Mouse (Mus musculus): ENCODE results near the gene Scfd1. TPM values are rescaled to one million over a fixed set of nuclear protein-coding genes. Genes with fewer than 3 reads are reported as not detected.

Scfd1 gene
- total RNA-seq (2015; ENCODE audit: low replicate concordance), result 43.5 and 74.9 TPM in 2 replicates
- total RNA-seq (2017; ENCODE audit: low replicate concordance), result 81.4 and 89.0 TPM in 2 replicates

DNA sequence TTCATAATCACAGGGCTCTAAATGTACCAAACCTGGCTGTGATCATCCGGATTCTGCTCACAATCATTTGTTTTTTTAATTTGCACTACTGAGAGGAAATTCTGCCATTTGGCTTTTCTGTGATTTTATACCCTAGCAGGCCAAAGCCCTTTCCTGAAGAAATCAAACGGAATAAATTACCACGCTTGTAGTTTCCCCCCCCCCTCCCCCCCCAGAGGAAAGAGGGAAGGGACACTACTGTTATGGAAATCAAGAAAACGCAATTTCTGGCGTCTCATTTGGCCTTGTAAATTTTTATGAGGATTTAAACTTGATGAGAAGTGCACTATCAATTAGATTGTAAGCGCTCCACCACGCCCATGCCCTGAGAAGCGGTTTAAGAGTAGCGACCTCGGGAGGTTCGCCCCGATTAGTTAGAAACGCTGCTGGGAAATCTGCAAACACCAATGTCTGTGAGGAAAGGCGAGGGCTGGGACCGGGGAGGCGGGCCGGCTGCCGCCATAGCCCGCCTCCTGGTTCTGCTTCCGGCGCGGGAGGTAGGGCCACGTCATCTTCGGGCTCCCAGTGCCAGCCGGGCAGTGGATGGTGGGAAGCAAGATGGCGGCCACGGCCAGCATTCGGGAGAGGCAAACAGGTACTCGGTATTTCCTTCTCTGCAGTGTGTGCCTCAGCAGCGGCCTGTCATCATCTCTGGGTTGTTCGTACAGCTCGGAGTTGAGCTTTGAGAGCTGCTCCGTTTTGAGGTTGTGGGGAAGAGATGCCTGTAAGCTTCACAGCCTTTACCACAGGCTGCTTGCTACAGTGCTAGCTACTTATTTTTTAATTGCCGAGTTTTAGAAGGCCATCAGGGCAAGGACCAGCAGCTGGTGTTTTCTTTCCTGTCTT is at the start of gene Scfd1:
TSS of gene Scfd1 (plus strand) at position 508 of the 885 bp plus-strand sequence.
- ATAC-seq (replicated peaks; ENCODE audit: low FRiP score, poor library complexity, severe bottlenecking), result peak; percentile 100

DNA sequence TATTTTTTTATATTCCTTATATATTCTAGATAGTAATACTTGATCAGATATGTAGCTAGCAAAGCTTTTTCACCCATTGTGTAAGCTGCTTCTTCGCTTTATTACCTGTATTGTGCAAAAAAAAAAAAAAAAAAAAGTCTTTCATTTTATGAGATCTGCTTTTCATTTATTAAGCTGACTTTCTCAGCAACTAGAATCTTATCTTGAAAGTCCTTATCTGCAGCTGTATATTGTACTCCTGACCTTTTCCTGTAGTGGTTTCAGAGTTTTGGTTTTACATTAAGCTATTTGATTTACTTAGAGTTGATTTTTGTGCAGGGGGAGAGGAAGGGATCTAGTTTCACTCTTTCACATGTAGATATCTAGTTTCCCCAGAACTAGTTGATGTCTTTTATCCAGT is 40.3 kb upstream of the Scfd1 start:
- no peak for ATAC-seq (replicated peaks; ENCODE audit: low FRiP score, poor library complexity, severe bottlenecking)

DNA sequence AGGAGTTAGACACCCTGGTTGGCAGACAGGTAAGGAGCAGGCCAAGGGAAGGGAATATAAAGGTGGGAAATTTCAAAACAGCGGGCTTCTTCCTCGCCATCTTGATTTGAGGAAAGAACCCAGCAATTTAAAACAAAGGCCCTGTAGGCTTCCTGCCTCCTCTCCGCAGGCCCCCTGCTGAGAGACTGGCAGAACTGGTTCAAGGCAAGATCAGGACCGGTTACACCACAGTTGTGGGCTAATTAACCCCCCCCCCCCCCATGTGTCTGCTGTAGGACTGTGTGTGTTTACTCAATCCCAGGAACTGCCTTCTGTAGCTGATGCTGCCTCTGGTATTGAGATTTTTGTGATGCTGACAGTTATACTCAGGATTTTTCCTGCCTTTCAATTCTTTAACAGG is 31.2 kb upstream of the Scfd1 start:
- ATAC-seq (replicated peaks; ENCODE audit: low FRiP score, poor library complexity, severe bottlenecking), result no peak

DNA sequence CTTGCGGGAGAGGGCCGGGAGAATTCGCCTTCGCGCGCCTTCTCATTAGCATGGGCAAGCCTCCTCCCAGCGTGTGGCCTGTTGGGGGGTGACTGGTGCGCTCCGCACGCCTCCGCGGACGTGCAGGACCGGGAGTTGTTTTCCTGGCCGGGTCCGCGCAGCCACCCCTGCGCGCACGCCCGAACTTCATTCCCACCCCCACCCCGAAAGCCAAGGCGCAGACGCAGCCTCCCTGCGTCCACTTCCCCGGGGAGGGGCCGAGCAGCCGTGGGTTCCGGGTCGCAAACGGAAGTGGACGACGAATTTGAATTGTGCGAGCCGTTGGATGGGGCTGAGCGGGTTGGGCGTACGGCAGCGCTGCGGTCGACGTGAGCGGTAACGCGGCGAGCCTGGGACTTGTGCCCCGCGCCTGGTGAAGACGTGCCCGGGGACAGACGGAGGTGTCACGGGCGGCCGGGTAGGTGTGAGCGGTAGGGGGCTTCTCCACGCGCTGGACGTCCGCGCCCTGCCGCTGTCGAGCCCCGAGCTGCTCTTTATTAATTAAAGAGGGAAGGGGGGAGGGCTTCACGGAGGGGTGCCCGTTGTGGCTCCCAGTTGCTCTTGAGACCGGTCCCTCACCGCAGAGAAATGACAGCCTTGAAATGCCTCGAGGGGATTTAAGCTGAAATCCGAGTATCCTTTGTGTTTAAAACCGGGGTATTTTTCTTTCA is 29.2 kb upstream of the Scfd1 start, which contains the start of gene G2e3:
TSS of gene G2e3 (plus strand) at position 74 of the 710 bp plus-strand sequence.
- ATAC-seq (replicated peaks; ENCODE audit: low FRiP score, poor library complexity, severe bottlenecking), result peak; percentile 90

DNA sequence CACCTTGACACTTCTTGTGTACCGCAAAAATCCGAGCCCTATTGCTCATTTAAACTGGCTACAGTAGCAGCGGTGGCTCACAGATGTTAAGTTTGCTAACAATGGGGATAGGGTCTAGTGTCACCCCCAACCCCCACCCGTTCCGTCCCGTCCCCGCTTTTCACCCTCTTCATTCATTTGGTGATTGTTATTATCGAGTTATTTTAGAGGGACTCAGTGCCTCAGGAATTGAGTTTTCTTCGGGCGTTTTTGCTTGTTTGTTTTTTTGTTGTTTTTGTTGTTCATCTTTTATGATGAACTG is 28.7 kb upstream of the Scfd1 start:
- no peak for ATAC-seq (replicated peaks; ENCODE audit: low FRiP score, poor library complexity, severe bottlenecking)

DNA sequence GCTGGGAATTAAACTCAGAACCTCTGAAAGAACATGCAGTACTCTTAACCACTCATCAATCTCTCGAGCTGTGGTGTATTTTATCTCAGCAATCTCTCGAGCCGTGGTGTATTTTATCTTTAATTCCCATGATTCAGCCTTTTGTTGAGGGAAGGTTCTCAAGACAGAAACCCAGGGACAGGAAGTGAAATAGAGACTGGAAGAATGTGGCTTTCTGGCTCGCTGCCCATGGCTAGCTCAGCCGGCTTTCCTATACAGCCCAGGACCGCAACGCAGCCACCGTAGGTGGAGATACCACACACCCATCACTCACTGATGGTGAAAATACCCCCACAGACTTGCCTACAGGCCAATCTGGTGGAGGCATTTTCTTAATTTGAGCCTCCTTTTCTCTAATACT is 22.0 kb upstream of the Scfd1 start:
- no peak for ATAC-seq (replicated peaks; ENCODE audit: low FRiP score, poor library complexity, severe bottlenecking)

DNA sequence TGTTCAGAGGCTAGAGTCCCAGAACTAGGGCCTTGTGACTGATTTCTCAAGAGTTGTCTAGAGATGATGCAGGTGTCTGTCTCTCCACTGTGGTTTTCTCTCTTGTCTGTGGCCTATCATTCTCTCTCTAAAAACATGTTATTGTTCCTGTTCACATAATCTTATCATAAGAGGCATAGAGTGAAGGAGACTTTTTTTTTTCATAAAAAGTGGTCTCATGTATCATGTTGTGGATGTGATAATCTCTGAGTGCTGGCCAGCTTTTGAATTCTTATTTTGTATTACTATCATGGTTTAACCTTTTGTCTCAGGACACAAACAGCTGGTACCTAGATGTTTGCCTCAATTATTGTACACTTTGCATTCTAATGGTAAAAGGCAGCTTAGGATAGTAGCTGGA is 16.0 kb upstream of the Scfd1 start:
- ATAC-seq (replicated peaks; ENCODE audit: low FRiP score, poor library complexity, severe bottlenecking), result no peak

DNA sequence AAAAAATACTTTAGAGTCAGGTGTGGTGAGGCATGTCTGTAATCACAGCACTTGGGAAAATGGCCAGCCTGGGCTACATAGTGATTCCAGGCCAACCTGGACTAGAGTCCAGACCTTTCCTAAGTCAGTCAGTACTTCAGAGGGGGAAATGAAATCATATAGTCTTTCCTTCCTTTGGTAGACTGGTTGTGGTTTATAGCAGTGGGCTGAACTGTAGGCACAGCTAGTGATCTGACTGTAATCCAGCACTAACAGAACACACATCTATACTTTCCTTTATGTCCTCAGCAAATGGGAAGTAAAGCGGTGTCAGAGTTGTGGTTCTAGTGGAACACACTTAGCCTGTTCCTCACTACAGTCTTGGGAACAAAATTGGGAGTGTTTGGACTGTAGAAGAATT is 14.4 kb upstream of the Scfd1 start:
- no peak for ATAC-seq (replicated peaks; ENCODE audit: low FRiP score, poor library complexity, severe bottlenecking)

DNA sequence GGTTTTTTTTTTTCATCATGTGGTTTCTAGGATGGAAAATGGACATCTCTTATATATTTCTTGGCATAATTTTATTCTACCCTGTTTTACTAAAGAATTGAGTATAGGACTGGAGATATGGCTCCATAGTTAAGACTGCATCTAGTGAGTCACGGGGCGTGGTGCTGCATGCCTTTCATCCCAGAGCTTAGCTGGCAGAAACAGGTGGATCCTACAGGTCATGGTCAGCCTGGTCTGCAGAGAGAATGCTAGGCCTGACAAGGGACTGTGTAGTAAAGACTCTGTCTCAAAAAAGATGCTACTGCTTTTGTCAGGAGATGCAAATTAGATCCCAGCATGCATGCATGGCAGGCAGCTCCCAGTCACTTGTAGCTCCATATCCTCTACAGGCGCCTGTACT is 8.8 kb upstream of the Scfd1 start:
- ATAC-seq (replicated peaks; ENCODE audit: low FRiP score, poor library complexity, severe bottlenecking), result no peak

DNA sequence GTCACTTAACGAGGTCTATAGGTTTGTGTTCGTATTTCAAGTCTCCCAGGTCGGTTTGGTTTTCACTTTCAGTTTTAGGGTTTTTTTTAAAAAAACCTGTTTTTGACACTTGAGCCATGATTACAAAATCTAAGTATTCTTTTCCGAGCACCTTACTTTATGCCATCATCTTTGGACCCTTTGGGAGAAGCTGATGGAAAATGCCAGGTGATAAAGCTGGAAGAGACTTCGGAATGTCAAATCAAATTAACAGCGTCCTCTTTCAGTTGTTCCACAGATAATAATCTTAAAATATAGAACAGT is 529 bp downstream of the Scfd1 start:
- ATAC-seq (replicated peaks; ENCODE audit: low FRiP score, poor library complexity, severe bottlenecking), result no peak

DNA sequence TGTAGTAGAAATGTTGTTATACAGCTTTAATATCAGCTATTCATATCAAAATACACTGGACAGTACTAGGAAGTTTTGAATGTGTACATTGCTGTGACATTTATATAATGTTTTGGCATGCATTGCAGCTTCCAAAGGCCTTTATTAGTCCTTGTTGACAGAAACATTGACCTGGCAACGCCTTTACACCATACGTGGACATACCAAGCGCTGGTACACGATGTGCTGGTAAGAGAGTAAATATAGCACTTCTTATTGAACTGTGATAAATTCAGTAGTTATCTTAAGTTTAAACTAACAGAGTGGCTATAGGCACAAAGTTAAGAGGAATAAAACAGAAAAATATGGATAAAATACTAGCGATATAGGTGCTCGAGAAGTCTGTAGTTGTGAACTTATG is 22.6 kb downstream of the Scfd1 start:
- ATAC-seq (replicated peaks; ENCODE audit: low FRiP score, poor library complexity, severe bottlenecking), result no peak

DNA sequence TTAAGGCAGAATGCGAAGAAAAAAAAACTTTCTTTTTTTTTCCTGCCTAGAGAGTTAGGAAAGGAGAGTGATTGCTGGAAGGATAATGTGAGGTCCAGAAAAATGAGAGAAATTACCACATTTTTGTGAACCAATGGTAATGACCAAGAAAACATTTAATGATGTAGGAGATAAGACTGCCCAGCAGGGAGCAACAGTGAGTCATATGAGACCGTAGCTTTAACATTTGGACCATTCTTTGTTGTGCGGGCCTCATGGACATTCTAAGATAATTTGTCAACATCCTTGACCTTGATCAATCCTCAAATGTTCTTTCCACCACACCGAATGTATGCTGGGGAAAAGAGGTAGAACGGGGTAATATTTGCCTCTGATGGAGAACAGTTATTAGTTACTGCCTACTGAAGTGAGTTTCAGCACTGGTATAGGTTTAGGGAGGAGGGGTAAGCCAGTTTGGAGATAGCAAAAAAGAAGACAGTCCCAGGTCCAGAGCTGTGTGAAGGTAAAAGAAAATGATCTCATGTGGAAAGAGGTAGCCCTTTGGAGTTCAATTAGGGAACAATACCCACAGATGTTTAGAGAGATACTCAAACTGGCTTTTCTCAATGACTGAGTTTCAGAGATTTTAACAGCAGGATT is 24.9 kb downstream of the Scfd1 start:
- no peak for ATAC-seq (replicated peaks; ENCODE audit: low FRiP score, poor library complexity, severe bottlenecking)

DNA sequence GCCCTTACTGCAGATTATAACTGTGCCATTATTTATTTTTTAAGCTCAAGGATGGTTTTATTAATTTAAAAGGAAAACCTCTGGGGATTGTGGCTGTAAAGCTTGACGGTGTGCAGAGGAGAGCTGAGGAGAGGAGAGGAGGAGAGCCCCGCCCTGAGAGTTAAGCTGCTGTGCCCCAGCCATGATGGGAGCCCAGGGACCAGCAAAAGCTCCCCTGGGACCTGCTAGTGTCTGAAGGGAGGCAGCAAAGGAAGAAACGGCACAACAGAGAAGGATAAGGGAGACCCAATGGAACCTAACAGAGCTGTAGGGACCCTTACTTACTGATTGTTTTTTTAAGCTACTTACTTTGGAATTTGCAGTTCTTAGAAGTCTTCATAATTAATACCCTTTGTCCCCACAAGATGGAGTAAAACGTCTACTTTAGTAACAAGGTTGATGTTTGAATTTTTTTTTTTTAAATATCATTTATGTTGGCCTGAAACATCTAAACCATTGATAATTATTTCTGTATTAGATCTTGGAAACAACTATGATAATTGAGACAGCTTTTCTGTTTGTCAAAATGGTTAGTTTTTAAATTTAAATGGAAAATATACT is 26.8 kb downstream of the Scfd1 start:
- no peak for ATAC-seq (replicated peaks; ENCODE audit: low FRiP score, poor library complexity, severe bottlenecking)

DNA sequence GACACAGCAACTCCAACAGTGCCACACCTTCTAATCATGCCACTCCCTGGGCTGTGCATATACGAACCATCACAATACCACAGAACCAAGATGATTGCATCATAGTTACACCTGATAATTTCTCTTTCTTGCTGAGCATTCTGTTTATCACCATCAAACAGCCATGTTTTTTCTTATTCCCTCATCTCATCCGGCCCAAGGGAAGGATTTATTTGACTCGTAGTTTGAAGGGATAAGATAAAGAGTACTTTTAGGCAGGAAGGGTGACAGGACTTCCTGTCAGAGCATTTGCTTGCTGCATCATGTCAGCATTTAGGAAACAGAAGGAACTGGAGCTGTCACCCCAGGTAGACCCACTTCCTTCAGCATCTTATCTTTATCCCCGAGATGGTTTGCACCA is 34.1 kb downstream of the Scfd1 start:
- no peak for ATAC-seq (replicated peaks; ENCODE audit: low FRiP score, poor library complexity, severe bottlenecking)

DNA sequence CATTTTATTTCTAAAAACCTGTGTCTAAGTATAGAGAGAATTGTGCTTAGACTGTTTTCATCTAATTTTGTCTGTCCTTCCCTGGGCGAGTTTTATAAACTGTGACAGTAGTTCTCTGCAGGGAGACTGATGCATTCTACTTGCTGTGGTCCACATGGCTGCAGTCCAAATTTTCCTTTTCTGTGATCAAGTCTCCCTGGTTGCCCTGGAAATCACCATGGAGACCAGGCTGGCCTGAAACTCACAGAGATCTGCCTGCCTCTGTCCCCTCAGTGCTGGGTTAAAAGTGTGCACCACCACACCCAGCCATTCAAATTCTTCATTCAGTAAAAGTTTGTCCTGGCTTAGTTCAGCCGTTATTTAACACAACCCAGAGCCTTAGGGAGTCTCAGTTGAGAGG is 60.2 kb downstream of the Scfd1 start:
- no peak for ATAC-seq (replicated peaks; ENCODE audit: low FRiP score, poor library complexity, severe bottlenecking)

DNA sequence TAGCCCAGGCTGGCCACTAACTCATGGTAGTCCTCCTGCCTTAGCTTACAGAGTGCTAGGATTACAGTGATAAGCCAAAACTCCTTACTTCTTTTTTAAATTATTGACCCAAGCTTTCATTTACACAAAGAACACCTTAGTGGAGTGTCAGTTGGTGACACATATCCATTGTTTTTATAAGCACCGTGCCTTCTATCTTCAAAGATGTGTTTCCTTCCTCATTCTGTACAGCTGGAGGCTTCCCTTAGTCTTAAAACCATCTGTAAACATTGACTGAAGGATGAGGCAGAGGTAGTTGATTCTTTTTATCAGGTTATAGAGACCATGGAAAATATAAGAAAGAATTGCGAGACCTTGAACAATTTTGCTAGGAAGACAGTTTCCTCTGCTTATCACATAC is 61.0 kb downstream of the Scfd1 start:
- no peak for ATAC-seq (replicated peaks; ENCODE audit: low FRiP score, poor library complexity, severe bottlenecking)

DNA sequence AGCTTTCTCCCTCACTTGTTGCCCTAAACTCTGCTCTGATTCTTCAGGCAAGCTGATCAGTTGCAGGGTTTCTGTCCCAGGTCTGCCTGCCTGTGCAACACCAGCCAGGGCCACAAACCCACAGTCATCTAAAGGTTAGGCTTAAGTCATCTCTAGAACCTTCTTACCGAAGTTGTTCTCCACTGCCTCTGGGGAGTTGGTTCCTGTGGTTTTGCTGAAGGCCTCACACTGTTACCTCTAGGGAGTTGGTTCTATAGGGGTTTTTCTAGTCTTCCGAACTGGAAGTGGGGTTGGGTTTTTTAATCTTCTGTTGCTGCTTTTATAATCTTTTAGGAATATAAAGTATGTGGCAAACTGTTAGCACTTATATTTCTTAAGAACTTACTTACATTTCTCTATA is 72.0 kb downstream of the Scfd1 start:
- ATAC-seq (replicated peaks; ENCODE audit: low FRiP score, poor library complexity, severe bottlenecking), result no peak

DNA sequence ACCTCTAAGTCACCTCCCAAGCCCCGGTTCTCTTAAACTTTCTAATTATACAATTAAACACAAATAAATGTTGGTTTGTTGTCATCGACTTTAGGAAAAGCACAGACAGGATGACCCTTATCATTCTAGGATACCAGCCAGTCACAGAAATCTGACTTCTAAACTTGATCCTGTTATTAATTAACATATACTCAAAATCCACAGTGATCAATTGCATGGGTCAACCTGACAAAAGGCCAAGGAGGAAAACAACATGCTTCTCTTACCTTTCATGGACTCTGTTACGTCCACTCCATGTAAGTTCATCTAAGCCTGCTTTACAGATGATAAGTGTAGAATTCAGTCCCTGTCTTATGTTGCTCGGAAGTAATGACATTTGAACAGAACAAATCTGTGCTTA is 93.6 kb downstream of the Scfd1 start:
- no peak for ATAC-seq (replicated peaks; ENCODE audit: low FRiP score, poor library complexity, severe bottlenecking)

DNA sequence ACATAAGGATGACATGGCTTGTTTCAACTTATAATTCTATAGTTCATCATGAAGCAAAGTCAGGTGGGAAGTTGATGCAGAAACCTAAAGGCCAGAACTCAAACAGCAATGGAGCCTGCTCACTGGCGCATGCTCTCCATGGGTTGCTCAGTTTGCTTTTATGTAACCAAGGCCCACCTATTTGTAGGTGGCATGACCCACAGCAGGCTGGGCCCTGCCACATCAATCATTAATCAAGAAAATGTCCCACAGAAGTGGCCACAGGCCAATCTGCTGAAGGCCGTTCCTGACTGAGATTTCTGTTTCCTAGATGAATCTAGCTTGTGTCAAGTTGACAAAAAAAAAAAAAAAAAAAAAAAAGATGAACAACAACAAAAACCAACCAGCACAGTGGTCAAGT is 103.9 kb downstream of the Scfd1 start:
- ATAC-seq (replicated peaks; ENCODE audit: low FRiP score, poor library complexity, severe bottlenecking), result no peak

DNA sequence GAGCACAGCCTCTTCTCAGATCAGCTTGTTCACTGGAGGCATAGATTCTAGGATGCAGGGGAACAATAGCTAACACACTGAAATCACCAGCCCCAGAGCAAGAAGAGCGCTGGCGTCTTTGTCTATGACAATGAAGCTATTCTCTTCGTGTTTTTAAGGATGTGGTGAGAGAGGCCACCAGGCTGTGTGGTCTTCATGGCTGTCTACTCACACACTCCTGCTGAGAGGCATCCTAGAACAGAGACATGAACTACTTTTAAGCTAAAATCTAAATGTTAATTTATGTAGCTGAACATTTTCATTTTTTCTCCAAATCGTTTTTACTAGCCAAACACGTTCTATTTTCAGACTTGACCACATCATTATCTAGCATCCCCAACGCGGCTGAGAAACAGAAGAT is 114.7 kb downstream of the Scfd1 start:
- no peak for ATAC-seq (replicated peaks; ENCODE audit: low FRiP score, poor library complexity, severe bottlenecking)

DNA sequence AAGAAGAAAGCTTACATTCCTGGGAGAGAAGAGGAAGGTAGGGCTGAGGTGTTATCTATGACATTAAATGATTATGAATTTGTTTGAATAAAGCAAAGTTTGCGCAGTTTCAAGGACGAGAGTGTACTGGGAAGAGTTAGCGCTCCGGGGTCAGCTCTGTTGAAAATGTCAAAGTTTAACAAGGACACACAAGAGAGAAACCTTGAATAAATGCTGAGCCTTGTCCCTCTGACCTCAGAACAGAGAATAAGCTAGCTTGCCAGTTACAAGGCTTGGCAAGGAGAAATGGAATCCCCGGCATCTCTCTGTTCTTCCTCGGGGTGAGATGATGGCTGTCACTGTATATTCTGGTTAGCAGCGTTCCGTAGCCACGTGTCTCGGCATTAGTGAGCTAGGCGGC is 116.2 kb downstream of the Scfd1 start:
- no peak for ATAC-seq (replicated peaks; ENCODE audit: low FRiP score, poor library complexity, severe bottlenecking)

All from erythroblast, adult 5-6 weeks (primary cell).